Mouse (Mus musculus) C2C12 (cell line): Measurements from ENCODE around the gene Foxp3. TPM values are rescaled to one million over a fixed set of nuclear protein-coding genes. Genes with fewer than 3 reads are reported as not detected.

ENCODE experiments used
- H3K27me3 ChIP-seq: one replicate; pipeline ENCODE4 v1.6.1; 2011; ENCODE audit not compliant: control insufficient read depth, insufficient read depth, insufficient read length
- H3K36me3 ChIP-seq: one replicate; pipeline ENCODE4 v1.6.1; 2011; ENCODE audit not compliant: control insufficient read depth, insufficient read depth
- H3K4me3 ChIP-seq: one replicate; pipeline ENCODE4 v1.5.1; 2011; ENCODE audit warnings: mild to moderate bottlenecking, control low read depth; ENCODE audit not compliant: poor library complexity, insufficient read depth, severe bottlenecking
- H3K79me2 ChIP-seq: one replicate; pipeline ENCODE4 v1.6.1; 2011; ENCODE audit not compliant: control insufficient read depth, insufficient read depth
- H3K79me3 ChIP-seq: one replicate; pipeline ENCODE4 v1.6.1; 2011; ENCODE audit warnings: low read depth, control low read depth
- H3ac ChIP-seq: one replicate; pipeline ENCODE3; 2011; ENCODE audit warnings: low read depth; ENCODE audit not compliant: control insufficient read depth, insufficient read length
- CEBPB ChIP-seq: IDR thresholded peaks from one replicate; pipeline ENCODE4 v1.6.1; 2011; ENCODE audit warnings: low read depth, mild to moderate bottlenecking, control low read depth, moderate library complexity
- CTCF ChIP-seq: IDR thresholded peaks from one replicate; pipeline ENCODE4 v1.5.1; 2011; ENCODE audit not compliant: control insufficient read depth, insufficient read depth, insufficient read length
- FOSL1 ChIP-seq: IDR thresholded peaks from one replicate; pipeline ENCODE4 v1.8.0; 2011; ENCODE audit warnings: mild to moderate bottlenecking, low read length; ENCODE audit not compliant: poor library complexity, insufficient read depth, severe bottlenecking
- MAX ChIP-seq: IDR thresholded peaks from one replicate; pipeline ENCODE4 v1.6.1; 2011; ENCODE audit warnings: mild to moderate bottlenecking, control low read depth
- MYOD1 ChIP-seq: IDR thresholded peaks from one replicate; pipeline ENCODE4 v1.6.1; 2011; ENCODE audit warnings: low read depth; ENCODE audit not compliant: control insufficient read depth, insufficient read length
- MYOG ChIP-seq: IDR thresholded peaks from one replicate; pipeline ENCODE4 v1.6.1; 2011; ENCODE audit not compliant: control insufficient read depth, insufficient read length; ENCODE audit errors: extremely low read depth
- USF1 ChIP-seq: IDR thresholded peaks from one replicate; pipeline ENCODE4 v1.6.1; 2011; ENCODE audit warnings: low read depth, mild to moderate bottlenecking, control low read depth, moderate library complexity
- long read RNA-seq, 2 experiments: library from polyadenylated mRNA; unstranded; transcript quantifications; one replicate each; pipeline ENCODE4 v2.0.0; 2019 to 2020
- polyA plus RNA-seq: library from polyadenylated mRNA; unstranded; fragments of >200 nt; fragmentation: generic; extraction: Trizol; gene quantifications from one replicate; pipeline ENCODE4 v1.2.1, GENCODE M21; 2012; ENCODE audit warnings: missing spikeins

The Foxp3 gene
- polyA plus RNA-seq = 0.11 TPM
- long read RNA-seq, experiment 1 = 0 reads
- long read RNA-seq, experiment 2 = 0 reads

GRCm38 (mm10) chrX:7573176-7574086, at the start of gene Foxp3:
Gene Foxp3, plus strand, starts transcription at chrX:7573644.
- peaks cover 27% of the 10 kb centered on the region for H3K79me2 ChIP-seq
- no peaks in the 10 kb centered on the region for H3K27me3 ChIP-seq
- TF ChIP-seq USF1 (no peak), MYOG (no peak), FOSL1 (no peak), MYOD1 (no peak), CEBPB (no peak), CTCF (no peak), MAX (peak; percentile 26)
- no peaks in the 10 kb centered on the region for H3K36me3 ChIP-seq
- H3K79me3 ChIP-seq = peaks cover 6% of the 10 kb centered on the region
- peak within 1 kb of the TSS; percentile 92 for H3ac ChIP-seq
- peak within 1 kb of the TSS; percentile 38 for H3K4me3 ChIP-seq

GRCm38 (mm10) chrX:7524961-7525360, 48.5 kb upstream of the Foxp3 start:
- no peaks in the 10 kb centered on the region for H3K79me3 ChIP-seq
- no peak overlapping the region for H3K4me3 ChIP-seq
- no peak for TF ChIP-seq USF1
- TF ChIP-seq MYOD1 = no peak
- no peak for TF ChIP-seq CEBPB
- no peak for TF ChIP-seq CTCF
- no peak for TF ChIP-seq MAX
- no peak for TF ChIP-seq FOSL1
- no peak for TF ChIP-seq MYOG
- no peak overlapping the region for H3ac ChIP-seq
- no peaks in the 10 kb centered on the region for H3K27me3 ChIP-seq
- H3K36me3 ChIP-seq = no peaks in the 10 kb centered on the region
- H3K79me2 ChIP-seq = no peaks in the 10 kb centered on the region

- Histone ChIP-seq H3ac (no peak overlapping the region), H3K27me3 (no peaks in the 10 kb centered on the region), H3K4me3 (no peak overlapping the region), H3K79me2 (no peaks in the 10 kb centered on the region), H3K36me3 (no peaks in the 10 kb centered on the region), H3K79me3 (no peaks in the 10 kb centered on the region)
- no peak for TF ChIP-seq CEBPB
- no peak for TF ChIP-seq MYOG
- no peak for TF ChIP-seq MYOD1
- TF ChIP-seq CTCF = no peak
- no peak for TF ChIP-seq USF1
- TF ChIP-seq FOSL1 = no peak
- TF ChIP-seq MAX = no peak
Observed at GRCm38 (mm10) chrX:7553474-7553873, 20.0 kb upstream of the Foxp3 start.

GRCm38 (mm10) chrX:7563076-7563475, 10.4 kb upstream of the Foxp3 start:
- Histone ChIP-seq H3ac (no peak overlapping the region), H3K36me3 (no peaks in the 10 kb centered on the region), H3K27me3 (no peaks in the 10 kb centered on the region), H3K79me2 (no peaks in the 10 kb centered on the region), H3K4me3 (no peak overlapping the region), H3K79me3 (no peaks in the 10 kb centered on the region)
- TF ChIP-seq CEBPB (no peak), MYOD1 (no peak), USF1 (no peak), CTCF (no peak), FOSL1 (no peak)

GRCm38 (mm10) chrX:7566352-7566751, 7.1 kb upstream of the Foxp3 start:
- Histone ChIP-seq H3K36me3 (no peaks in the 10 kb centered on the region), H3K79me2 (peaks cover 4% of the 10 kb centered on the region), H3K79me3 (no peaks in the 10 kb centered on the region), H3K27me3 (no peaks in the 10 kb centered on the region), H3K4me3 (no peak overlapping the region), H3ac (no peak overlapping the region)
- TF ChIP-seq CTCF (no peak), MYOG (no peak), USF1 (no peak)

- Histone ChIP-seq H3K36me3 (no peaks in the 10 kb centered on the region), H3K27me3 (no peaks in the 10 kb centered on the region), H3K79me3 (peaks cover 4% of the 10 kb centered on the region), H3ac (no peak overlapping the region), H3K4me3 (no peak overlapping the region), H3K79me2 (peaks cover 15% of the 10 kb centered on the region)
- TF ChIP-seq CTCF (no peak), MYOG (no peak), CEBPB (no peak), MYOD1 (no peak), MAX (no peak), USF1 (no peak), FOSL1 (no peak)
Observed at GRCm38 (mm10) chrX:7567491-7567890, 6.0 kb upstream of the Foxp3 start.
